In genomic region chr9:49523881-49524280, GRCm38 (mm10) we compare ENCODE assay signal across 26 mouse cellular contexts. TPM values are rescaled to one million over a fixed set of nuclear protein-coding genes. Genes with fewer than 3 reads are reported as not detected.
DNase-seq lines count a peak whose midpoint lies in the region; ATAC-seq and TF ChIP-seq lines count a peak whose summit lies in the region.
"Had no signal": no experiment of that assay in that cellular context is flagged by ENCODE, and none has a peak within 500 bp of the region (broad histone marks: within the 10 kb centered on the region; RNA-seq: fewer than 3 reads in every experiment).

No protein-coding gene starts in this region.

- no peaks in the 10 kb centered on the region for H3K9me3 ChIP-seq in midbrain, postnatal 0 days (ENCODE audit: low read length)
- H3K9me3 ChIP-seq: embryonic facial prominence, embryonic 10.5 days; embryonic facial prominence, embryonic 13.5 days; forebrain, embryonic 12.5 days; forebrain, embryonic 15.5 days; hindbrain, embryonic 12.5 days; hindbrain, embryonic 15.5 days; intestine, embryonic 15.5 days had no signal

- ATAC-seq in midbrain, postnatal 0 days (ENCODE audit: low FRiP score) = no peak
- ATAC-seq: CD4-positive, CD25-positive, alpha-beta regulatory T cell, adult 4 months; forebrain, embryonic 15.5 days; intestine, embryonic 15.5 days; Patski had no signal

- no peak overlapping the region for H3K27ac ChIP-seq in midbrain, postnatal 0 days (ENCODE audit: low read depth, low read length)
- H3K27ac ChIP-seq: embryonic facial prominence, embryonic 10.5 days; embryonic facial prominence, embryonic 13.5 days; forebrain, embryonic 12.5 days; forebrain, embryonic 15.5 days; hindbrain, embryonic 15.5 days; intestine, embryonic 15.5 days had no signal

- TF ChIP-seq CTCF in midbrain, postnatal 0 days (IDR thresholded peaks at IDR 0.05) = no peak

- H3K9ac ChIP-seq in midbrain, postnatal 0 days (replicated peaks; ENCODE audit: low read length, poor library complexity, severe bottlenecking) = no peak overlapping the region
- H3K9ac ChIP-seq: embryonic facial prominence, embryonic 13.5 days; forebrain, embryonic 12.5 days; forebrain, embryonic 15.5 days; hindbrain, embryonic 12.5 days; hindbrain, embryonic 15.5 days; intestine, embryonic 15.5 days had no signal

- H3K36me3 ChIP-seq in midbrain, postnatal 0 days (ENCODE audit: insufficient read depth, low read length) = peaks cover 42% of the 10 kb centered on the region
- H3K36me3 ChIP-seq: embryonic facial prominence, embryonic 10.5 days; intestine, embryonic 15.5 days had no signal

- peak; percentile 76 for DNase-seq in 3T3-L1 (ENCODE audit: low read depth, low spot score)
- peak; percentile 63 for DNase-seq in NIH3T3 (ENCODE audit: low read depth)
- DNase-seq in fibroblast of lung, adult 2 months (ENCODE audit: low read depth) = peak; percentile 46
- DNase-seq in thymus, postnatal 0 days (ENCODE audit: low spot score) = no peak
- no peak for DNase-seq in adrenal gland, postnatal 25 days
- no peak for DNase-seq in midbrain, postnatal 0 days (ENCODE audit: low spot score)
- DNase-seq: adrenal gland, adult 2 months; adrenal gland, postnatal 14 days; cerebellum, adult 11-12 months; cerebellum, adult 8-10 months; cerebellum, postnatal 10 days; cerebellum, postnatal 36 days; embryo, embryonic 11 days; gastrocnemius, postnatal 25 days; heart, adult 11 months; kidney, adult 11 months had no signal

- no peak overlapping the region for H3K4me3 ChIP-seq in midbrain, postnatal 0 days (ENCODE audit: low read depth, low read length)
- H3K4me3 ChIP-seq: embryonic facial prominence, embryonic 10.5 days; embryonic facial prominence, embryonic 13.5 days; forebrain, embryonic 12.5 days; forebrain, embryonic 15.5 days; hindbrain, embryonic 12.5 days; hindbrain, embryonic 15.5 days; intestine, embryonic 15.5 days had no signal

- no peak overlapping the region for H3K4me2 ChIP-seq in midbrain, postnatal 0 days (ENCODE audit: low read depth, low read length, poor library complexity, severe bottlenecking)
- H3K4me2 ChIP-seq: embryonic facial prominence, embryonic 13.5 days; forebrain, embryonic 12.5 days; forebrain, embryonic 15.5 days; heart, embryonic 11.5 days; hindbrain, embryonic 12.5 days; hindbrain, embryonic 15.5 days; intestine, embryonic 15.5 days had no signal

- 85% methylated on average over 9 of the region's 9 CpGs for WGBS in midbrain, postnatal 0 days

- no peaks in the 10 kb centered on the region for H3K4me1 ChIP-seq in midbrain, postnatal 0 days (ENCODE audit: insufficient read depth, low read length)
- H3K4me1 ChIP-seq: intestine, embryonic 15.5 days had no signal

- no peaks in the 10 kb centered on the region for H3K27me3 ChIP-seq in midbrain, postnatal 0 days (ENCODE audit: insufficient read depth, low read length)
- H3K27me3 ChIP-seq: embryonic facial prominence, embryonic 13.5 days; forebrain, embryonic 12.5 days; forebrain, embryonic 15.5 days; hindbrain, embryonic 12.5 days; hindbrain, embryonic 15.5 days; intestine, embryonic 15.5 days; Patski had no signal

RNA-seq across cellular contexts. Expression of gene Ttc12, which starts 37.9 kb away (rescaled TPM):
- 2.1 and 2.8 TPM in 2 replicates for polyA plus RNA-seq in thymus, postnatal 0 days (2015; fragmentation: Nextera tagmentation; extraction: Ambion mirVana)
- total RNA-seq in adrenal gland, postnatal 25 days (2021) = 14.8 and 15.8 TPM in 2 replicates
- 1.8 and 2.0 TPM in 2 replicates for total RNA-seq in midbrain, postnatal 0 days (2014; rRNA removed)
- polyA plus RNA-seq in midbrain, postnatal 0 days (2015; fragmentation: Nextera tagmentation; extraction: Ambion mirVana) = 1.3 and 2.1 TPM in 2 replicates
- polyA plus RNA-seq: CD4-positive, CD25-positive, alpha-beta regulatory T cell, adult 4 months had no signal

Comparison
In these comparisons a context has a peak if more than half of its experiments do, and no peak if none do; other contexts are left out.
1. DNase-seq: peak in 3T3-L1 (single experiment), NIH3T3 (single experiment) and fibroblast of lung, adult 2 months (single experiment); none in thymus, postnatal 0 days (single experiment), adrenal gland, postnatal 25 days (single experiment) and midbrain, postnatal 0 days (single experiment).